Mouse (Mus musculus): ENCODE measurements around the gene Eya2. TPM values are rescaled to one million over a fixed set of nuclear protein-coding genes. Genes with fewer than 3 reads are reported as not detected.

The Eya2 gene
- total and polyA plus RNA-seq, 3 experiments: not detected

DNA sequence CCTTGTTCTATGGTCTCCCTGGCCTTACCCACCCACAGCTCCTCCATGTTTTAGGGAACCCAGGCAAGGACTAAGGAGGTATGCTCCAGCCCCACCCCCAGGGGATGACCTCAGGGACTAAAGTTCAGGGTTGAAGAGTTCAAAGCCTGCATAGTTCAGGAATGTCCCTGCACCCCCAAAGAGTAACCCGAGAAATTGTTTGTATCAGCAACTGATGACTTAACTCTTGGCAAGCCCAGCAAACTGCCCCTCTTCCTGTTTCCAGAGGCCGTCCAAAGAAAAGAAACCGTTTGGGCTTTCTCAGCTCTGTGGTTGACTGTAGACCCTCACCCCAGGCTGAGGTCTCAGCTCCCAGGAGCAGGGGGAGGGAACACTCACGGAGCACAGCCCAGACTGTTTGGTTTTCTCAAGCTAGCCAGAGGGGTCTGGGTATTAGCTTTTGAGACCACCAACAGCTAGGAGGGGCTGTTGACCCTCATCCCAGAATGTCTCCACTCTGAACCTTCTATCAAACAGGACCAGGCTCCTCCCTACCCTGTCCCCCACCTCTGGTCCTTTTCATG lies 23.5 kb upstream of the Eya2 start:
- TF ChIP-seq TCF12 (IDR thresholded peaks at IDR 0.05; ENCODE audit: low read depth, low read length) (no peak), MXI1 (IDR thresholded peaks at IDR 0.05; ENCODE audit: low read depth, low read length) (no peak), SIN3A (IDR thresholded peaks at IDR 0.05; ENCODE audit: low read length) (no peak), RAD21 (IDR thresholded peaks at IDR 0.05; ENCODE audit: low read depth, low read length) (no peak), ZKSCAN1 (IDR thresholded peaks at IDR 0.05; ENCODE audit: low read depth, low read length) (no peak), MAX (IDR thresholded peaks at IDR 0.05; ENCODE audit: low read length) (no peak), GATA1 (IDR thresholded peaks at IDR 0.05; ENCODE audit: low read depth, low read length) (no peak), USF2 (IDR thresholded peaks at IDR 0.05; ENCODE audit: borderline replicate concordance in 1 of 2, insufficient read depth in 1 of 2, low read depth in 1 of 2, low read length in 2 of 2) (no peak), MEF2A (IDR thresholded peaks at IDR 0.05; ENCODE audit: extremely low read depth, insufficient replicate concordance, low read depth, low read length, poor library complexity, severe bottlenecking) (no peak), USF1 (IDR thresholded peaks at IDR 0.05; ENCODE audit: low read depth, low read length) (no peak), NELFE (IDR thresholded peaks at IDR 0.05; ENCODE audit: low read depth, low read length) (no peak), MYC (IDR thresholded peaks at IDR 0.05; ENCODE audit: low read depth, low read length) (no peak), JUND (IDR thresholded peaks at IDR 0.05; ENCODE audit: low read depth, low read length) (no peak)

DNA sequence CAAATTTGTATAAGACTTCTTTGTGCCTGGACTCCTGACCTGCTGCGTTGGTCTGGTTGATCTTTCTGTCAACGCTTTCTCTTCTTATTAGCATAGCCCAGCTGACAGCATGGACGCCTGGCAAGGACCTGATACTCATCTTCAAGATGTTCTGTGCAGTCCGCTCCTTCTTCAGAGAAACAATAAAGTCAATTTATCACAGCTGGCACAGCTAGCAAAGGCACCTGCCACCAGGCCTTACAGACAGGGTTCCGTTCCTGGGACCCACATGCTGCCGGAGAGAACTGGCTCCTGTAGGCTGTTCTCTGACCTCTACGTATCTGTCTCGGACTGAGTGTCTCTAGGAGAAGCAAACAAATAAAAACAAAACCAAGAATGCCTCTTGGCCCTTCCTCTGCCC lies 11.8 kb upstream of the Eya2 start:
- no peaks in the 10 kb centered on the region for H3K27me3 ChIP-seq (ENCODE audit: control insufficient read depth in 1 of 2, insufficient read depth in 2 of 2, low read length in 2 of 2)
- H3K4me1 ChIP-seq (ENCODE audit: control insufficient read depth in 1 of 2, insufficient read depth in 2 of 2, low read length in 2 of 2): no peaks in the 10 kb centered on the region
- H3K36me3 ChIP-seq (ENCODE audit: control insufficient read depth in 1 of 2, insufficient read depth in 2 of 2, low read length in 2 of 2): no peaks in the 10 kb centered on the region
- H3K9me3 ChIP-seq (replicated peaks; ENCODE audit: insufficient read depth, low read length): no peaks in the 10 kb centered on the region
- H3K27ac ChIP-seq (ENCODE audit: control insufficient read depth, low read depth, low read length): no peak overlapping the region
- no peak for DNase-seq (ENCODE audit: low read depth, low spot score)
- no peak overlapping the region for H3K9ac ChIP-seq (ENCODE audit: control insufficient read depth, low read depth, low read length, poor library complexity, severe bottlenecking)
- H3K4me3 ChIP-seq (ENCODE audit: control insufficient read depth in 1 of 2, insufficient read depth in 1 of 2, low read depth in 2 of 2, low read length in 2 of 2): no peak overlapping the region
- H3K79me2 ChIP-seq (ENCODE audit: control insufficient read depth, insufficient read depth, low read length, poor library complexity): no peaks in the 10 kb centered on the region
- no peak for TF ChIP-seq GABPA (IDR thresholded peaks at IDR 0.05; ENCODE audit: low read depth, low read length)
- no peak for TF ChIP-seq ZC3H11A (IDR thresholded peaks at IDR 0.05; ENCODE audit: low read depth, low read length)
- no peak for TF ChIP-seq RCOR1 (IDR thresholded peaks at IDR 0.05; ENCODE audit: low read depth, low read length)
- TF ChIP-seq ZNF384 (IDR thresholded peaks at IDR 0.05; ENCODE audit: low read depth, low read length): no peak
- no peak for TF ChIP-seq POLR2A (IDR thresholded peaks at IDR 0.05; ENCODE audit: control insufficient read depth in 1 of 2, insufficient read depth in 1 of 2, low read depth in 1 of 2, low read length in 2 of 2, poor library complexity in 1 of 2)
- TF ChIP-seq MYC (IDR thresholded peaks at IDR 0.05; ENCODE audit: low read depth, low read length): no peak
- TF ChIP-seq HCFC1 (IDR thresholded peaks at IDR 0.05; ENCODE audit: low read depth, low read length): no peak
- no peak for TF ChIP-seq ZKSCAN1 (IDR thresholded peaks at IDR 0.05; ENCODE audit: low read depth, low read length)
- TF ChIP-seq ELF1 (IDR thresholded peaks at IDR 0.05; ENCODE audit: low read depth, low read length): no peak
- TF ChIP-seq MAZ (IDR thresholded peaks at IDR 0.05; ENCODE audit: low read depth, low read length): no peak

More for the DNA sequence above, 23.5 kb upstream of the Eya2 start:
- H3K79me2 ChIP-seq (ENCODE audit: control insufficient read depth, insufficient read depth, low read length, poor library complexity): no peaks in the 10 kb centered on the region
- no peaks in the 10 kb centered on the region for H3K9me3 ChIP-seq (replicated peaks; ENCODE audit: insufficient read depth, low read length)
- H3K27ac ChIP-seq (ENCODE audit: control insufficient read depth, low read depth, low read length): no peak overlapping the region
- H3K36me3 ChIP-seq (ENCODE audit: control insufficient read depth in 1 of 2, insufficient read depth in 2 of 2, low read length in 2 of 2): no peaks in the 10 kb centered on the region
- H3K4me3 ChIP-seq (ENCODE audit: control insufficient read depth in 1 of 2, insufficient read depth in 1 of 2, low read depth in 2 of 2, low read length in 2 of 2): no peak overlapping the region
- no peak for DNase-seq (ENCODE audit: low read depth, low spot score)
- no peak overlapping the region for H3K9ac ChIP-seq (ENCODE audit: control insufficient read depth, low read depth, low read length, poor library complexity, severe bottlenecking)
- H3K4me1 ChIP-seq (ENCODE audit: control insufficient read depth in 1 of 2, insufficient read depth in 2 of 2, low read length in 2 of 2): no peaks in the 10 kb centered on the region
- H3K27me3 ChIP-seq (ENCODE audit: control insufficient read depth in 1 of 2, insufficient read depth in 2 of 2, low read length in 2 of 2): no peaks in the 10 kb centered on the region
